Mouse (Mus musculus) heart, embryonic 13.5 days (tissue): ENCODE results near the gene Dnaic1. TPM values are rescaled to one million over a fixed set of nuclear protein-coding genes. Genes with fewer than 3 reads are reported as not detected.

Source experiments
- ATAC-seq: fragments of 200-750 bp; cut with Nextera tagmentation; 2 replicates; pipeline ENCODE4 v1.8.0; 2017; ENCODE audit warnings: moderate TSS enrichment; ENCODE audit not compliant: insufficient number of reproducible peaks, low FRiP score, low TSS enrichment; ENCODE audit errors: extremely low read depth
- H3K27ac ChIP-seq: fragments of 300-500 bp; sonication (generic); replicated peaks from 2 replicates; pipeline ENCODE4 v1.5.1; 2015; ENCODE audit warnings: moderate library complexity, mild to moderate bottlenecking, inconsistent platforms
- H3K27me3 ChIP-seq: fragments of 300-500 bp; sonication (generic); replicated peaks from 2 replicates; pipeline ENCODE4 v1.6.1; 2015; ENCODE audit warnings: mild to moderate bottlenecking, inconsistent platforms
- H3K36me3 ChIP-seq: fragments of 300-500 bp; sonication (generic); 2 replicates; pipeline ENCODE4 v1.6.1; 2015; ENCODE audit warnings: mild to moderate bottlenecking, inconsistent platforms
- H3K4me1 ChIP-seq: fragments of 300-500 bp; sonication (generic); 2 replicates; pipeline ENCODE4 v1.6.1; 2015; ENCODE audit warnings: inconsistent platforms
- H3K4me2 ChIP-seq: fragments of 300-500 bp; sonication (generic); 2 replicates; pipeline ENCODE4 v1.6.1; 2015; ENCODE audit warnings: inconsistent platforms, mild to moderate bottlenecking, moderate library complexity
- H3K4me3 ChIP-seq: fragments of 300-500 bp; sonication (generic); 2 replicates; pipeline ENCODE4 v1.5.1; 2015; ENCODE audit warnings: moderate library complexity, mild to moderate bottlenecking, inconsistent platforms
- H3K9ac ChIP-seq: fragments of 300-500 bp; sonication (generic); 2 replicates; pipeline ENCODE4 v1.6.1; 2015; ENCODE audit warnings: inconsistent platforms, mild to moderate bottlenecking, moderate library complexity
- H3K9me3 ChIP-seq: fragments of 300-500 bp; sonication (generic); 2 replicates; pipeline ENCODE4 v1.6.1; 2016; ENCODE audit warnings: inconsistent platforms
- WGBS: fragments of 180-500 bp; shearing (Covaris S2); methylation state at CpG from one replicate; pipeline ENCODE4 v1.1.7; 2015; ENCODE audit warnings: mixed read lengths; 5-methylcytosine and 5-hydroxymethylcytosine counted together
- polyA plus RNA-seq: library from polyadenylated mRNA; unstranded; fragments of >200 nt; fragmentation: Nextera tagmentation; extraction: Ambion mirVana; gene quantifications from 2 replicates; pipeline ENCODE4 v1.2.1, GENCODE M21; 2015

Gene Dnaic1
- polyA plus RNA-seq, 1 experiment from 2014 or later = 2.2 TPM

- Histone ChIP-seq H3K4me3 (no peak overlapping the region), H3K4me2 (no peak overlapping the region), H3K9ac (no peak overlapping the region), H3K27me3 (peaks cover 30% of the 10 kb centered on the region), H3K36me3 (no peaks in the 10 kb centered on the region), H3K27ac (no peak overlapping the region), H3K4me1 (0 out of 2 replicates have a peak, but pooled peaks cover 3% of the 10 kb centered on the region), H3K9me3 (no peaks in the 10 kb centered on the region)
- 54% methylated on average over 9 of the region's 9 CpGs for WGBS
- 0 out of 2 replicates have a peak, but pooled peaks have one; percentile 25 for ATAC-seq
Measured at GRCm38 (mm10) chr4:41615661-41616599, 46.4 kb downstream of the Dnaic1 start.

DNA sequence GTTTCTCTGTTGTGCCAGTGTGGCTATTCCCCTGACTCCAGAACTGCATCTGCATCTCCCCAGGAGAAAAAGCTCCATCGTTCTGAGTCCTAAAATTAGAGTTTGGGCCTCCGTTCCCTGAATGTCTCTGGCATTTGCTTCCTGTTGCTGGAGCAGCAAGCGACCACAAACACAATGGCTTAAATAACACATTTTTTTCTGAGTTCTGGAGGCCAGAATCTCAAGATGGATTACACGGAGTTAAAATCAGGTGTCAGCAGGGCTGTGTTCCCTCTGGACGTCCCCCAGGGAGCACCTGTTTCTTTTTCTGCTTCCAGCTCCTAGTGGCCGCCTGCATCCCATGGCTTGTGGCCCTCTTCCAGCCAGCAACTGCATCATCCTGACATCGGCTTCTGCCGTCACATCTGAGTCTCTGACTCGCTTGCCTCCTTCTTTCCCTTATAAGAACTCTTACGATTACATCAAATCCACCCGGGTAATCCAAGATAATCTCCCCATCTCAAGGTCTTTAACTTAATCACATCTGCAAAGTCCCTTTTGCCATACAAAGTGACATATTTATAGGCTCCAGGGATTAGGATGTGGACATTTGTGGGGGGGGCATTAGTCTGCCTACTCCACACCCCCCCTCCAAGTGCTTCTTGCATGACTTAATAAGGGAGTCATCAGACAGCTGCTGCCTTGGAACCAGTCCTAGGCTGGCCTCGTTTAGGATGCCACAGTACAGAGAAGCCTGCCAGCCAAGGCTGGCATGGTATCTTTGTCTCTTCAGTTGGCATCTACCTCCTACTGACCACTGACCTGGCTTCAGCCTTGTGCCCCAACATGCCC is 49.6 kb downstream of the Dnaic1 start:
- Histone ChIP-seq H3K9ac (no peak overlapping the region), H3K4me1 (no peaks in the 10 kb centered on the region), H3K27ac (no peak overlapping the region), H3K9me3 (no peaks in the 10 kb centered on the region), H3K36me3 (no peaks in the 10 kb centered on the region), H3K27me3 (peaks cover 14% of the 10 kb centered on the region), H3K4me2 (no peak overlapping the region), H3K4me3 (no peak overlapping the region)
- no peak for ATAC-seq
- 41% methylated on average over 12 of the region's 12 CpGs for WGBS

GRCm38 (mm10) chr4:41622071-41622470 is 52.5 kb downstream of the Dnaic1 start:
- H3K27me3 ChIP-seq = peaks cover 18% of the 10 kb centered on the region
- no peak for ATAC-seq
- no peak overlapping the region for H3K4me2 ChIP-seq
- H3K27ac ChIP-seq = no peak overlapping the region
- WGBS = 76% methylated on average over 14 of the region's 14 CpGs
- peaks cover 8% of the 10 kb centered on the region; the same call in 1 of the 2 replicates for H3K4me1 ChIP-seq
- no peaks in the 10 kb centered on the region for H3K36me3 ChIP-seq
- no peak overlapping the region for H3K9ac ChIP-seq
- no peak overlapping the region for H3K4me3 ChIP-seq
- no peaks in the 10 kb centered on the region for H3K9me3 ChIP-seq

- H3K27ac ChIP-seq = peak overlapping the region; percentile 39
- no peak overlapping the region for H3K4me3 ChIP-seq
- WGBS = 17% methylated on average over 8 of the region's 8 CpGs
- H3K4me2 ChIP-seq = no peak overlapping the region
- peaks cover 55% of the 10 kb centered on the region for H3K4me1 ChIP-seq
- no peaks in the 10 kb centered on the region for H3K36me3 ChIP-seq
- peaks cover 19% of the 10 kb centered on the region; the same call in 1 of the 2 replicates for H3K27me3 ChIP-seq
- no peaks in the 10 kb centered on the region for H3K9me3 ChIP-seq
- no peak for ATAC-seq
- H3K9ac ChIP-seq = peak overlapping the region; percentile 52
Measured at GRCm38 (mm10) chr4:41628202-41628927, 58.8 kb downstream of the Dnaic1 start.

GRCm38 (mm10) chr4:41630196-41630595 is 60.6 kb downstream of the Dnaic1 start:
- no peak overlapping the region for H3K27ac ChIP-seq
- H3K4me3 ChIP-seq = no peak overlapping the region
- peaks cover 55% of the 10 kb centered on the region for H3K4me1 ChIP-seq
- no peak overlapping the region for H3K4me2 ChIP-seq
- ATAC-seq = no peak
- H3K27me3 ChIP-seq = peaks cover 21% of the 10 kb centered on the region; the same call in 1 of the 2 replicates
- no peaks in the 10 kb centered on the region for H3K36me3 ChIP-seq
- no peaks in the 10 kb centered on the region for H3K9me3 ChIP-seq
- no peak overlapping the region for H3K9ac ChIP-seq
- 49% methylated on average over 6 of the region's 6 CpGs for WGBS

DNA sequence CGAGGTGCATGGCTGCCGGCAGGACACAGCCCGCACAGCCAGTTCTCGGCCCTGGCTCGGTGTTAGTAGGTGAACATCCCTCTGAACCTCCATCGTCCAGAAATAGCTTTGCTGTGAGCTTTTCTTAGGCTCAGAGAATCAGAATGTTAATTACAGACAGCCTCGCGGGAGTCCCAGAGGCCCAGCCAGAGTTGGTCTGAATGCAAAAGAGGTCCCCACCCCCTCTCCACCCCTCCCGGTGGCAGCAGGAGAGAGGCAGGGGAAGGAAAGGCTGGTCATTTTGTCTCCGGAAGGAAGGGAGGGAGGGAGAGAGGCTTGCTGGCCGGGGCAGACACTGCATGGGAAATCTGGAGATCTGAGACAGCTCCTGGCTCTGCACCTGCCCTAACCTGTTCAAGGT is 61.8 kb downstream of the Dnaic1 start:
- 1% methylated on average over 11 of the region's 11 CpGs for WGBS
- Histone ChIP-seq H3K27me3 (peaks cover 21% of the 10 kb centered on the region; the same call in 1 of the 2 replicates), H3K4me3 (peak overlapping the region; percentile 23; the same call in 1 of the 2 replicates), H3K36me3 (no peaks in the 10 kb centered on the region), H3K4me2 (peak overlapping the region; percentile 60), H3K4me1 (peaks cover 57% of the 10 kb centered on the region), H3K9ac (peak overlapping the region; percentile 71), H3K27ac (peak overlapping the region; percentile 83), H3K9me3 (no peaks in the 10 kb centered on the region)
- no peak for ATAC-seq

- peaks cover 57% of the 10 kb centered on the region for H3K4me1 ChIP-seq
- H3K27me3 ChIP-seq = peaks cover 29% of the 10 kb centered on the region; the same call in 1 of the 2 replicates
- no peaks in the 10 kb centered on the region for H3K9me3 ChIP-seq
- H3K9ac ChIP-seq = no peak overlapping the region
- H3K36me3 ChIP-seq = no peaks in the 10 kb centered on the region
- no peak for ATAC-seq
- WGBS = 67% methylated on average over 9 of the region's 9 CpGs
- H3K4me3 ChIP-seq = no peak overlapping the region
- H3K4me2 ChIP-seq = no peak overlapping the region
- H3K27ac ChIP-seq = no peak overlapping the region
Measured at GRCm38 (mm10) chr4:41633001-41633400, 63.4 kb downstream of the Dnaic1 start.

GRCm38 (mm10) chr4:41634631-41635030 is 65.1 kb downstream of the Dnaic1 start:
- Histone ChIP-seq H3K36me3 (no peaks in the 10 kb centered on the region), H3K4me3 (no peak overlapping the region), H3K9me3 (no peaks in the 10 kb centered on the region), H3K27me3 (peaks cover 29% of the 10 kb centered on the region), H3K27ac (no peak overlapping the region), H3K9ac (no peak overlapping the region), H3K4me2 (no peak overlapping the region), H3K4me1 (peaks cover 51% of the 10 kb centered on the region)
- 90% methylated on average over 8 of the region's 8 CpGs for WGBS
- ATAC-seq = no peak

GRCm38 (mm10) chr4:41635224-41635623 is 65.6 kb downstream of the Dnaic1 start:
- no peaks in the 10 kb centered on the region for H3K36me3 ChIP-seq
- H3K9me3 ChIP-seq = no peaks in the 10 kb centered on the region
- no peak overlapping the region for H3K4me3 ChIP-seq
- H3K27me3 ChIP-seq = peaks cover 27% of the 10 kb centered on the region
- 58% methylated on average over 8 of the region's 8 CpGs for WGBS
- H3K9ac ChIP-seq = no peak overlapping the region
- H3K4me1 ChIP-seq = peaks cover 47% of the 10 kb centered on the region
- no peak overlapping the region for H3K27ac ChIP-seq
- H3K4me2 ChIP-seq = no peak overlapping the region
- ATAC-seq = no peak

GRCm38 (mm10) chr4:41635906-41636305 is 66.3 kb downstream of the Dnaic1 start:
- no peak overlapping the region for H3K9ac ChIP-seq
- H3K27ac ChIP-seq = no peak overlapping the region
- H3K4me2 ChIP-seq = no peak overlapping the region

DNA sequence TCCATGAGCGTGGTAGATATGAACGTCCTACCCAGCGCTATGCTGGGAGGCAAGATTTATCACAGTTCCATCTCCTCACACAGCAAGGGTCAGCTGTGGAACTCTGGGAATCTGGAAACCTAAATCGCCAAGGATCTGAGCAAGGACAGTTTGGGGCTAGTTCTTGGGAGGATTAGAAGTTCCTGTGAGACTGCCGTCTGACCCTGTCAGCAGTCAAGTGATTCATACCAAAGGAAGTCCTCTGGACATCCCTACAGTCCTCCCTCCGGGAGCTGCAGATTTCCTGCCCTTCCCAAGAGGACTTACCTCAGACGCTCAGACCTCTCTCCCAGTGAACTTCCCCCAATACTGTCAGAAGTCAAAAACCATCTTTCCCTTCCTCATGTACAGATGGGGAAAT is 66.8 kb downstream of the Dnaic1 start:
- no peak overlapping the region for H3K4me2 ChIP-seq
- H3K4me3 ChIP-seq = no peak overlapping the region
- peaks cover 27% of the 10 kb centered on the region for H3K27me3 ChIP-seq
- no peak overlapping the region for H3K27ac ChIP-seq
- no peaks in the 10 kb centered on the region for H3K9me3 ChIP-seq
- H3K9ac ChIP-seq = no peak overlapping the region
- no peaks in the 10 kb centered on the region for H3K36me3 ChIP-seq
- peaks cover 42% of the 10 kb centered on the region for H3K4me1 ChIP-seq
- 24% methylated on average over 7 of the region's 7 CpGs for WGBS
- ATAC-seq = no peak

More at GRCm38 (mm10) chr4:41635906-41636305, 66.3 kb downstream of the Dnaic1 start:
- H3K27me3 ChIP-seq = peaks cover 27% of the 10 kb centered on the region
- WGBS = 57% methylated on average over 2 of the region's 2 CpGs
- no peak for ATAC-seq
- H3K4me3 ChIP-seq = no peak overlapping the region
- no peaks in the 10 kb centered on the region for H3K36me3 ChIP-seq
- H3K4me1 ChIP-seq = peaks cover 46% of the 10 kb centered on the region
- no peaks in the 10 kb centered on the region for H3K9me3 ChIP-seq
